Mouse (Mus musculus) megakaryocyte progenitor cell, adult 5-6 weeks (primary cell): ENCODE measurements at regions not wholly inside any gene's neighbourhood (a gene's known extent, or its start where the extent isn't known, plus 50 kb on each side); places are given as distances from the start of the nearest gene placed in this dataset.
"Not testable (repeated sequence)": the region's sequence is repeated elsewhere in the genome, so short reads cannot be mapped to it uniquely, and the experiment has no call there.

ENCODE experiments used
- ATAC-seq: replicated peaks from 2 replicates; pipeline ENCODE4 v1.8.0; 2016; ENCODE audit warnings: mild to moderate bottlenecking, moderate TSS enrichment, inconsistent platforms; ENCODE audit not compliant: poor library complexity

- peak; percentile 72 for ATAC-seq
These were observed 227.2 kb upstream of the Irx4 start for GRCm38 (mm10) chr13:73033055-73033454.

- no peak for ATAC-seq
These were observed 226.0 kb upstream of the Irx4 start for GRCm38 (mm10) chr13:73034065-73034831.

GRCm38 (mm10) chr13:73034886-73035285, 225.4 kb upstream of the Irx4 start:
- no peak for ATAC-seq

- no peak for ATAC-seq
These were observed 224.8 kb upstream of the Irx4 start for GRCm38 (mm10) chr13:73035336-73035940.

- ATAC-seq, result no peak
These were observed 220.5 kb upstream of the Irx4 start for GRCm38 (mm10) chr13:73039731-73040130.

- no peak for ATAC-seq
These were observed 218.8 kb upstream of the Irx4 start for GRCm38 (mm10) chr13:73041233-73042040.

GRCm38 (mm10) chr13:73069840-73070530, 190.3 kb upstream of the Irx4 start:
- ATAC-seq, result no peak

GRCm38 (mm10) chr13:73070531-73070908, 189.8 kb upstream of the Irx4 start:
- ATAC-seq, result no peak

GRCm38 (mm10) chr13:73071032-73071431, 189.2 kb upstream of the Irx4 start:
- ATAC-seq, result no peak

GRCm38 (mm10) chr13:73071854-73072852, 188.1 kb upstream of the Irx4 start:
- ATAC-seq, result no peak

GRCm38 (mm10) chr13:73077866-73078430, 182.3 kb upstream of the Irx4 start:
- no peak for ATAC-seq

- ATAC-seq, result not testable (repeated sequence)
These were observed 172.5 kb upstream of the Irx4 start for GRCm38 (mm10) chr13:73087815-73088214.

- ATAC-seq, result no peak
These were observed 168.4 kb upstream of the Irx4 start for GRCm38 (mm10) chr13:73091886-73092285.

- ATAC-seq, result no peak
These were observed 162.8 kb upstream of the Irx4 start for GRCm38 (mm10) chr13:73097502-73097901.

GRCm38 (mm10) chr13:73099407-73099806, 160.9 kb upstream of the Irx4 start:
- no peak for ATAC-seq

GRCm38 (mm10) chr13:73107250-73107993, 152.9 kb upstream of the Irx4 start:
- no peak for ATAC-seq

GRCm38 (mm10) chr13:73116822-73117632, 143.3 kb upstream of the Irx4 start:
- no peak for ATAC-seq

- ATAC-seq, result no peak
These were observed 142.6 kb upstream of the Irx4 start for GRCm38 (mm10) chr13:73117633-73118076.
